In the genomic region with DNA sequence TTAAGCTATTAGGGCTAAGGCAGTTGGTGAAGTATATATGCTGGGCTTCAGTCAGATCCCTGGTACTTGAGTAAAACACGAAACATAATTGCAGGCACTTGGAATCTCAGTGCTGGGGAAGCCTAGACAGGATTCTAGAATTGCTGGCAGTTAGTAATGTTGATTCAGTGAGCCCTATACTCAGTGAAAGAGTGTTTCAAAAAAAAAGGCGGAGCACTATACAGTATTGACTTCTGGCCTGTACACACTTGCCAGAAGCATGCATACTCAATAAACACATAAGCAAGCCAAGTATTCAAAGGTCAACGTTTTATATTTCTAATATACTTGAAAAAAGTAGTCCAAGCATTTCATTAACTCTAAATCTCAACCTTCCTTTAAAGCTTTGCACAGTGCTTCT, we compare ENCODE assay signal across 23 mouse cellular contexts.
DNase-seq lines count a peak whose midpoint lies in the region; ATAC-seq and TF ChIP-seq lines count a peak whose summit lies in the region.
"Had no signal": no experiment of that assay in that cellular context is flagged by ENCODE, and none has a peak within 500 bp of the region (broad histone marks: within the 10 kb centered on the region; RNA-seq: fewer than 3 reads in every experiment).

No protein-coding gene starts in this region.

- H3K9me3 ChIP-seq in liver, postnatal 0 days (ENCODE audit: low read length): no peaks in the 10 kb centered on the region
- H3K9me3 ChIP-seq in liver, embryonic 11.5 days (ENCODE audit: control insufficient read depth, low read length): no peaks in the 10 kb centered on the region
- no peaks in the 10 kb centered on the region for H3K9me3 ChIP-seq in lung, postnatal 0 days (ENCODE audit: low read length)
- no peaks in the 10 kb centered on the region for H3K9me3 ChIP-seq in stomach, postnatal 0 days (ENCODE audit: control insufficient read depth, low read length)
- H3K9me3 ChIP-seq: embryonic facial prominence, embryonic 13.5 days; embryonic facial prominence, embryonic 15.5 days; forebrain, embryonic 10.5 days; forebrain, embryonic 12.5 days had no signal

- H3K27me3 ChIP-seq in liver, postnatal 0 days (ENCODE audit: insufficient read depth, low read length): no peaks in the 10 kb centered on the region
- no peaks in the 10 kb centered on the region for H3K27me3 ChIP-seq in liver, embryonic 11.5 days (replicated peaks; ENCODE audit: control insufficient read depth, insufficient read depth, low read length)
- H3K27me3 ChIP-seq in lung, postnatal 0 days (replicated peaks; ENCODE audit: insufficient read depth, low read length): no peaks in the 10 kb centered on the region
- H3K27me3 ChIP-seq in stomach, postnatal 0 days (ENCODE audit: control insufficient read depth, insufficient read depth, low read length): no peaks in the 10 kb centered on the region
- H3K27me3 ChIP-seq: embryonic facial prominence, embryonic 13.5 days; embryonic facial prominence, embryonic 15.5 days; forebrain, embryonic 12.5 days had no signal

- intact Hi-C loops in left cerebral cortex, postnatal 10 days (cut with DNase I): no loop called here

- DNase-seq in liver, postnatal 0 days: no peak
- no peak for DNase-seq in liver, embryonic 11.5 days (ENCODE audit: low spot score)
- peak; percentile 55 for DNase-seq in lung, postnatal 0 days (ENCODE audit: low spot score)
- DNase-seq in lung, postnatal 10 days: no peak
- peak; percentile 12 for DNase-seq in lung, postnatal 36 days
- DNase-seq in lung, postnatal 4 days: no peak
- no peak for DNase-seq in stomach, postnatal 0 days (ENCODE audit: low spot score)
- no peak for DNase-seq in left cerebral cortex, postnatal 10 days (ENCODE audit: extremely low spot score in 1 of 2, low spot score in 2 of 2)
- DNase-seq: adrenal gland, adult 8-10 months; adrenal gland, postnatal 14 days; adrenal gland, postnatal 36 days; cerebellum, adult 11-12 months; cerebellum, adult 2 months; cerebellum, adult 9-10 months; cerebellum, postnatal 10 days; cerebellum, postnatal 25 days had no signal

- no peaks in the 10 kb centered on the region for H3K4me1 ChIP-seq in liver, postnatal 0 days (ENCODE audit: insufficient read depth)
- no peaks in the 10 kb centered on the region for H3K4me1 ChIP-seq in liver, embryonic 11.5 days (replicated peaks; ENCODE audit: control insufficient read depth, insufficient read depth, low read length)
- H3K4me1 ChIP-seq in lung, postnatal 0 days (ENCODE audit: insufficient read depth, low read depth, low read length): no peaks in the 10 kb centered on the region
- no peaks in the 10 kb centered on the region for H3K4me1 ChIP-seq in stomach, postnatal 0 days (replicated peaks; ENCODE audit: control insufficient read depth, insufficient read depth)
- H3K4me1 ChIP-seq: embryonic facial prominence, embryonic 13.5 days; embryonic facial prominence, embryonic 15.5 days; forebrain, embryonic 10.5 days; forebrain, embryonic 12.5 days had no signal

- TF ChIP-seq CTCF in liver, postnatal 0 days (IDR thresholded peaks at IDR 0.05; ENCODE audit: low read depth): no peak
- no peak for TF ChIP-seq CTCF in lung, postnatal 0 days (IDR thresholded peaks at IDR 0.05)
- no peak for TF ChIP-seq CTCF in stomach, postnatal 0 days (IDR thresholded peaks at IDR 0.05; ENCODE audit: low read depth)

- peaks cover 44% of the 10 kb centered on the region for H3K36me3 ChIP-seq in liver, postnatal 0 days (replicated peaks; ENCODE audit: insufficient read depth, low read length)
- peaks cover 21% of the 10 kb centered on the region for H3K36me3 ChIP-seq in liver, embryonic 11.5 days (ENCODE audit: control insufficient read depth, insufficient read depth, low read length)
- H3K36me3 ChIP-seq in lung, postnatal 0 days (ENCODE audit: insufficient read depth, low read length): 0 out of 2 replicates have a peak, but pooled peaks cover 3% of the 10 kb centered on the region
- H3K36me3 ChIP-seq in stomach, postnatal 0 days (ENCODE audit: control insufficient read depth, insufficient read depth, low read length): 0 out of 2 replicates have a peak, but pooled peaks cover 3% of the 10 kb centered on the region

- TF ChIP-seq EP300 in liver, postnatal 0 days (IDR thresholded peaks at IDR 0.05; ENCODE audit: low read depth): no peak
- no peak for TF ChIP-seq EP300 in lung, postnatal 0 days (IDR thresholded peaks at IDR 0.05)
- TF ChIP-seq EP300 in stomach, postnatal 0 days (optimal IDR thresholded peaks at IDR 0.05): no peak

- H3K4me2 ChIP-seq in liver, postnatal 0 days (ENCODE audit: low read depth, low read length): no peak overlapping the region
- H3K4me2 ChIP-seq in liver, embryonic 11.5 days: no peak overlapping the region
- H3K4me2 ChIP-seq in lung, postnatal 0 days (replicated peaks; ENCODE audit: low read depth, low read length): no peak overlapping the region
- no peak overlapping the region for H3K4me2 ChIP-seq in stomach, postnatal 0 days (replicated peaks; ENCODE audit: low read depth)
- H3K4me2 ChIP-seq: embryonic facial prominence, embryonic 13.5 days; embryonic facial prominence, embryonic 15.5 days; forebrain, embryonic 12.5 days had no signal

- H3K27ac ChIP-seq in liver, postnatal 0 days (ENCODE audit: low read depth): no peak overlapping the region
- H3K27ac ChIP-seq in liver, embryonic 11.5 days (ENCODE audit: low read depth, low read length): no peak overlapping the region
- no peak overlapping the region for H3K27ac ChIP-seq in lung, postnatal 0 days (ENCODE audit: low read length)
- H3K27ac ChIP-seq in stomach, postnatal 0 days (replicated peaks): no peak overlapping the region
- H3K27ac ChIP-seq: embryonic facial prominence, embryonic 13.5 days; embryonic facial prominence, embryonic 15.5 days; forebrain, embryonic 10.5 days; forebrain, embryonic 12.5 days had no signal

- ATAC-seq in liver, postnatal 0 days: peak; percentile 61; the same call in 1 of the 2 replicates
- no peak for ATAC-seq in liver, embryonic 11.5 days (replicated peaks; ENCODE audit: low FRiP score)
- ATAC-seq in lung, postnatal 0 days: peak; percentile 43; the same call in 1 of the 2 replicates
- ATAC-seq in stomach, postnatal 0 days (ENCODE audit: low FRiP score, low TSS enrichment): peak; percentile 68; the same call in 1 of the 2 replicates
- ATAC-seq: forebrain, embryonic 14.5 days; forebrain, embryonic 16.5 days had no signal

- no peak overlapping the region for H3K9ac ChIP-seq in liver, postnatal 0 days (replicated peaks)
- H3K9ac ChIP-seq in liver, embryonic 11.5 days (ENCODE audit: low read depth, low read length): no peak overlapping the region
- no peak overlapping the region for H3K9ac ChIP-seq in lung, postnatal 0 days (replicated peaks; ENCODE audit: low read depth)
- H3K9ac ChIP-seq in stomach, postnatal 0 days (ENCODE audit: low read length): no peak overlapping the region
- H3K9ac ChIP-seq: embryonic facial prominence, embryonic 13.5 days; embryonic facial prominence, embryonic 15.5 days; forebrain, embryonic 12.5 days had no signal

- H3K4me3 ChIP-seq in liver, postnatal 0 days (ENCODE audit: low read depth, low read length): no peak overlapping the region
- no peak overlapping the region for H3K4me3 ChIP-seq in liver, embryonic 11.5 days (ENCODE audit: low read depth, low read length)
- no peak overlapping the region for H3K4me3 ChIP-seq in lung, postnatal 0 days (ENCODE audit: low read depth, low read length)
- no peak overlapping the region for H3K4me3 ChIP-seq in stomach, postnatal 0 days (ENCODE audit: low read depth, low read length)
- H3K4me3 ChIP-seq: embryonic facial prominence, embryonic 13.5 days; embryonic facial prominence, embryonic 15.5 days; erythroblast, embryonic 14.5 days; forebrain, embryonic 10.5 days; forebrain, embryonic 12.5 days had no signal

- WGBS in liver, postnatal 0 days (ENCODE audit: insufficient replicate concordance): 68% methylated on average over 3 of the region's 3 CpGs
- WGBS in liver, embryonic 11.5 days: 92% methylated on average over 3 of the region's 3 CpGs
- WGBS in lung, postnatal 0 days: 56% methylated on average over 3 of the region's 3 CpGs
- WGBS in stomach, postnatal 0 days: 60% methylated on average over 3 of the region's 3 CpGs

Comparison
In these comparisons a context has a peak if more than half of its experiments do, and no peak if none do; other contexts are left out.
1. DNase-seq: peak in lung, postnatal 0 days (single experiment) and lung, postnatal 36 days (single experiment); none in liver, postnatal 0 days (single experiment), liver, embryonic 11.5 days (single experiment), lung, postnatal 10 days (single experiment), lung, postnatal 4 days (0 of 2), stomach, postnatal 0 days (single experiment) and left cerebral cortex, postnatal 10 days (0 of 2).